Mouse (Mus musculus): Measurements from ENCODE around the gene Sptan1. TPM values are rescaled to one million over a fixed set of nuclear protein-coding genes. Genes with fewer than 3 reads are reported as not detected.

The Sptan1 gene
- polyA plus RNA-seq, 1 experiment from 2014 or later = 381 TPM

DNA sequence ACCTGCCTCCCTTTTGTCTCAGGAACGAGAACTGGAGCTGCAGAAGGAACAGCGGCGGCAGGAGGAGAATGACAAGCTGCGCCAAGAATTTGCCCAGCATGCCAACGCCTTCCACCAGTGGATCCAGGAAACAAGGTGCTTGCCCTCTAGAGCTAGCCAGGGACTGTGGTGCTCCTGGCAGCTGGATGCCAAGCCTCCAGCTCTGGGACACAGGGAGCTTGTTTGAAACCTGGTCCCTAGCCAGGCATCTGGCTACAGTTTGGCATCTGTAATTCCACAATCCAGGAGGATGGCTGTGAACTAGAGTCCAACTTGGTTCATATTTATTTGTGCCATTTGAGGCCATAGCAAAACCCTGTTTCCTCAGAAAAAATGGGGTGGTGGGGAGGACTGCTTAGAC lies 61.6 kb downstream of the Sptan1 start:
- Histone ChIP-seq H3K4me1 (ENCODE audit: control insufficient read depth, insufficient read depth, low read length) (no peaks in the 10 kb centered on the region), H3K4me2 (ENCODE audit: low read depth, low read length) (no peak overlapping the region), H3K36me3 (ENCODE audit: control insufficient read depth, insufficient read depth, low read length) (peaks cover 98% of the 10 kb centered on the region), H3K27ac (ENCODE audit: low read depth, low read length) (no peak overlapping the region), H3K27me3 (ENCODE audit: control insufficient read depth, insufficient read depth, low read length) (no peaks in the 10 kb centered on the region), H3K9me3 (ENCODE audit: control insufficient read depth, low read length) (no peaks in the 10 kb centered on the region), H3K4me3 (ENCODE audit: low read depth, low read length) (no peak overlapping the region), H3K9ac (replicated peaks; ENCODE audit: low read depth, low read length) (no peak overlapping the region)
- WGBS = 97% methylated on average over 5 of the region's 5 CpGs
- no peak for ATAC-seq (ENCODE audit: low read depth)

DNA sequence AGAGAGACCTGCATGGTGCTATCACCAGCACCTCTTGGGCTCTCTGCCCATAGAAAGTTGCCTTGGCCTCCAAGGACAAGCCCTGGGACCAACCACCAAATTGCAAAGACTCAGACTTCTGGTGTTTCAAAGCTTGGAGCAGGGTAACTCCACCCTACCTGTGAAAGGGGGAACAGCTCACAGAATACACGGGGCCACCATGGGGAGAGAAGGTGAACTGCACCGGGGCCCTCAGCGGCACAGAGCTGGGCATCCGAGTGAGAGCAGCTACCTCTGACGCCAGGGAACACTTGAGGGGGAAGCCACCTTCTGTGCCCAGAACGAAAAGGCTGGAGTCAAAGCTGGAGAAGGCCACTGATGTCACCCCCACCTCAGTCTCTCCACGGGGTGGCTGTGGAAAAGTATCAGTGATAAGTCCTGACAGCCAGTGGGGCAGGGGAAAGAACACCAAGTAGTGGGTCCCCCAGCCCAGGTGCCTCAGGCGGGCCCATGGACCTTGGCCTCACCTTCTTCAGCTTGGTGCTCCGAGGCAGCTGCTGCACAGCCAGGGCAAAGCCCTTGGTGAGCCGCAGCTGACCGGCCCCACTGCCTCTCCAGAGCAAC lies 67.0 kb downstream of the Sptan1 start:
- Histone ChIP-seq H3K27me3 (ENCODE audit: control insufficient read depth, insufficient read depth, low read length) (no peaks in the 10 kb centered on the region), H3K27ac (ENCODE audit: low read depth, low read length) (no peak overlapping the region), H3K9me3 (ENCODE audit: control insufficient read depth, low read length) (no peaks in the 10 kb centered on the region), H3K4me2 (ENCODE audit: low read depth, low read length) (no peak overlapping the region), H3K4me1 (ENCODE audit: control insufficient read depth, insufficient read depth, low read length) (no peaks in the 10 kb centered on the region), H3K9ac (replicated peaks; ENCODE audit: low read depth, low read length) (no peak overlapping the region), H3K4me3 (ENCODE audit: low read depth, low read length) (no peak overlapping the region), H3K36me3 (ENCODE audit: control insufficient read depth, insufficient read depth, low read length) (peaks cover 52% of the 10 kb centered on the region)
- 61% methylated on average over 11 of the region's 11 CpGs for WGBS
- no peak for ATAC-seq (ENCODE audit: low read depth)

DNA sequence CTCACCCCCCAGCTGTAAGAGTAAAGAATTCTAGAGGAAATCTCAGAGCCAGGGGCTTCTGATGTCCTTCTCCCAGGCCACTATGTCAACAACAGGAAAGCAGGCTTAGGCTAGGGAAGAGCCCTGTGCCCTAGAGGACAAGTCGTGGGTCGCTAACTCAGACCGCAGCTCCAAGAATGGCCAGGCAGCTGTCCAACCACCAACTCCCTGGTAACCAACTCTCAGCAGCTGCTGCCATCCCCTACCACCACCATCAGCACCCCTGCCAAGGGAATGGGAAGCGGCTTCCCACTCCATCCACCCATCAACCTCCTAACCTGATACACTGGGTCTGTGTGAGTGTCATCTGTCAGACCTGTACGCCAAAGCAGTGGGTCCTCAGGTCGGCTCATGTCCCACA lies 67.6 kb downstream of the Sptan1 start:
- 83% methylated on average over 6 of the region's 6 CpGs for WGBS
- no peak overlapping the region for H3K4me2 ChIP-seq (ENCODE audit: low read depth, low read length)
- peaks cover 50% of the 10 kb centered on the region for H3K36me3 ChIP-seq (ENCODE audit: control insufficient read depth, insufficient read depth, low read length)
- no peaks in the 10 kb centered on the region for H3K9me3 ChIP-seq (ENCODE audit: control insufficient read depth, low read length)
- ATAC-seq (ENCODE audit: low read depth) = no peak
- no peak overlapping the region for H3K4me3 ChIP-seq (ENCODE audit: low read depth, low read length)
- no peak overlapping the region for H3K27ac ChIP-seq (ENCODE audit: low read depth, low read length)
- H3K4me1 ChIP-seq (ENCODE audit: control insufficient read depth, insufficient read depth, low read length) = no peaks in the 10 kb centered on the region
- H3K27me3 ChIP-seq (ENCODE audit: control insufficient read depth, insufficient read depth, low read length) = no peaks in the 10 kb centered on the region
- H3K9ac ChIP-seq (replicated peaks; ENCODE audit: low read depth, low read length) = no peak overlapping the region

DNA sequence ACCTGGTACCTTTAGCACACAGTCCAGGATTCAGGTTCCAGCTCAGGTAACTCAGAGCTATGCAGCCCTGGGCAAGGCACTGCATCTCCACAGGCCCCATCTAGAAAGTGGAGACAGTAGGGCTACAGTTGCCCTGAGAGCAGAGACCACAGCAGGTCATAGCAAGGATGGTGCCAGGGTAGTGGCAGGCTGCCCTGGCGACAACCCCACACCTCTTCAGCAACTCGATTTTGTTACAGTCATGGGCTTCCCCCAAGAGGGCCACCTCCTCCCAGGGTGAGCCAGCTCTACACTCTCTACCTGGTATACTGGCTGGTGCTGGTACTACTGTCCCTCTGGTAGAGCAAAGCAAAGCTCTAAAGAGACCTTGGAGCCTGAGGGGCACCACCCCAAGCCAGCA lies 72.4 kb downstream of the Sptan1 start:
- H3K4me1 ChIP-seq (ENCODE audit: control insufficient read depth, insufficient read depth, low read length) = no peaks in the 10 kb centered on the region
- H3K4me3 ChIP-seq (ENCODE audit: low read depth, low read length) = no peak overlapping the region
- H3K4me2 ChIP-seq (ENCODE audit: low read depth, low read length) = no peak overlapping the region
- H3K9me3 ChIP-seq (ENCODE audit: control insufficient read depth, low read length) = no peaks in the 10 kb centered on the region
- H3K27me3 ChIP-seq (ENCODE audit: control insufficient read depth, insufficient read depth, low read length) = no peaks in the 10 kb centered on the region
- H3K9ac ChIP-seq (replicated peaks; ENCODE audit: low read depth, low read length) = no peak overlapping the region
- ATAC-seq (ENCODE audit: low read depth) = no peak
- H3K27ac ChIP-seq (ENCODE audit: low read depth, low read length) = no peak overlapping the region
- H3K36me3 ChIP-seq (ENCODE audit: control insufficient read depth, insufficient read depth, low read length) = peaks cover 4% of the 10 kb centered on the region; the same call in 1 of the 2 replicates
- WGBS = 92% methylated on average over 2 of the region's 2 CpGs

DNA sequence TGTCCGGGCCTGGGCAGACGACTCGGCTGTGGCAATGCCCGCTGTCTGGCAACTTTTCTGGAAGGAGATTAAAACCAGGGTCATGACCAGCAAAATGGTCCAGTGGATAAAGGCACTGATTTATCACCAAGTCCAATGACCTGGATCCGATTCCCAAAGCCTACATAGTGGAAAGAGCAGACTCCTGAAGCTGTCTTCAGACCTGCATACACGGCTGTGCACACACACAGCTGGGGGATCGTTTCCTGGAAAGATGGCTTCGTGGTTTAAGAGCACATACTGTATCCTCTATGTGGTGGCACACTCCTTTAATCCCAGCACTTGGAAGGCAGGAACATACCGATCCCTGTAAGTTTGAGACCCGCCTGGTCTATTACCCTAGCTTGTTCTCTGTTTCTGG lies 73.0 kb downstream of the Sptan1 start:
- 94% methylated on average over 10 of the region's 10 CpGs for WGBS
- Histone ChIP-seq H3K36me3 (ENCODE audit: control insufficient read depth, insufficient read depth, low read length) (peaks cover 4% of the 10 kb centered on the region; the same call in 1 of the 2 replicates), H3K9me3 (ENCODE audit: control insufficient read depth, low read length) (no peaks in the 10 kb centered on the region), H3K4me2 (ENCODE audit: low read depth, low read length) (no peak overlapping the region), H3K4me1 (ENCODE audit: control insufficient read depth, insufficient read depth, low read length) (no peaks in the 10 kb centered on the region), H3K4me3 (ENCODE audit: low read depth, low read length) (no peak overlapping the region), H3K9ac (replicated peaks; ENCODE audit: low read depth, low read length) (no peak overlapping the region), H3K27me3 (ENCODE audit: control insufficient read depth, insufficient read depth, low read length) (no peaks in the 10 kb centered on the region), H3K27ac (ENCODE audit: low read depth, low read length) (no peak overlapping the region)
- ATAC-seq (ENCODE audit: low read depth) = no peak

DNA sequence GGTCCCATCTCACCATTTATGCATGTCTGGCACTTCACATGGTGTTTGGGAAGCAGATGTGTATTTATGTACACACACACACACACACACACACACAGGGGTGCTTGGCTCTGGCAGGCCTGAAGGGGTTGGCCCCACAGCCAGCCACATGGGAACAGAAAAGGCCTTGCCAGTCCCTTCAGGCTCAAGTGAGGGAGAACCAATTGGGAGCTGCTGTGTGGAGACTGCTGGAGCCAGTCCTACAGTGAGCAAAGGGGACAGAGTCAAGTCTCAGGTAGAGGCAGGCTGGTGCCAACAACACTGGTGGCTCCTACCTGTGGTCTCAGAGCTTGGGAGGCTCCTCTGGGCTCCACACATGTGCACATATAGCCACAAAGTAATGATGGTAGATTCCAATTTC lies 74.3 kb downstream of the Sptan1 start:
- Histone ChIP-seq H3K4me1 (ENCODE audit: control insufficient read depth, insufficient read depth, low read length) (no peaks in the 10 kb centered on the region), H3K4me3 (ENCODE audit: low read depth, low read length) (no peak overlapping the region), H3K36me3 (ENCODE audit: control insufficient read depth, insufficient read depth, low read length) (0 out of 2 replicates have a peak, but pooled peaks cover 4% of the 10 kb centered on the region), H3K4me2 (ENCODE audit: low read depth, low read length) (no peak overlapping the region), H3K27ac (ENCODE audit: low read depth, low read length) (no peak overlapping the region), H3K9ac (replicated peaks; ENCODE audit: low read depth, low read length) (no peak overlapping the region), H3K27me3 (ENCODE audit: control insufficient read depth, insufficient read depth, low read length) (no peaks in the 10 kb centered on the region), H3K9me3 (ENCODE audit: control insufficient read depth, low read length) (no peaks in the 10 kb centered on the region)
- ATAC-seq (ENCODE audit: low read depth) = no peak

DNA sequence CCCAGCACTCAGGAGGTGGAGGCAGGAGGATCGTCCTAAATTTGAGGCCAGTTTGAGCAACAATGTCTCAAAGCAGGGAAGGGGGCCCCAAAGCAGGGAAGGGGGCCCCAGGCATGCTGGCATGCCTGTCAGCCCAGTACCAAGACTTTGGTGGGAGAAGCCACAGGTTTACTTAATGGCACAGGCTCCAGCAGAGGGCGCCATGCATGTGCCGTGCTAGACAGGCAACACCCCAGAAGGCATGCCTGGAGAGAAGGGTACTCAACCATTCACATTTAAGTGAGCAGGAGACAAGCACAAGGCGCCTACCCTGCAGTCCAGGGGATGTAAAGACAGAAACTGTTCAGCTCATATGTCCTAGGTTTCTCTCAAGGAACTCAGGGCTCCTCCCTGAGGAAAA lies 77.1 kb downstream of the Sptan1 start:
- Histone ChIP-seq H3K36me3 (ENCODE audit: control insufficient read depth, insufficient read depth, low read length) (0 out of 2 replicates have a peak, but pooled peaks cover 3% of the 10 kb centered on the region), H3K4me1 (ENCODE audit: control insufficient read depth, insufficient read depth, low read length) (no peaks in the 10 kb centered on the region), H3K27me3 (ENCODE audit: control insufficient read depth, insufficient read depth, low read length) (no peaks in the 10 kb centered on the region), H3K9ac (replicated peaks; ENCODE audit: low read depth, low read length) (no peak overlapping the region), H3K4me2 (ENCODE audit: low read depth, low read length) (no peak overlapping the region), H3K27ac (ENCODE audit: low read depth, low read length) (no peak overlapping the region), H3K4me3 (ENCODE audit: low read depth, low read length) (no peak overlapping the region), H3K9me3 (ENCODE audit: control insufficient read depth, low read length) (no peaks in the 10 kb centered on the region)
- peak; percentile 58; the same call in 1 of the 2 replicates for ATAC-seq (ENCODE audit: low read depth)
- under 1% methylated on average over 4 of the region's 4 CpGs for WGBS

DNA sequence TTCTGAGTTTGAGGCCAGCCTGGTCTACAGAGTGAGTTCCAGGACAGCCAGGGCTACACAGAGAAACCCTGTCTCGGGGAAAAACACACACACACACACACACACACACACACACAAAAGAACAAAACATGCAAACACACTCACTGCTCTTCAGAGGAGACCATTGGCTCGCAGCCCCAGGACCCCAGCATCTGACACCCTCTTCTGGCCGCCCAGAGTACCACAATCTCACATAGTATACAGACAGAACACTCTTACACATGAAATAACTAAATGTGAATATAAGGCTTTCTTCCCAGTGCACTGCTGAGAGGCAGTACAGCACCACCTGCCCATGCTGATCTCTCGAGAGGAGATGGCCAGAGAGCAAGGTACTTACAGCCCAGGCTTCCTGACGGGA lies 79.2 kb downstream of the Sptan1 start:
- H3K9me3 ChIP-seq (ENCODE audit: control insufficient read depth, low read length) = no peaks in the 10 kb centered on the region
- no peaks in the 10 kb centered on the region for H3K4me1 ChIP-seq (ENCODE audit: control insufficient read depth, insufficient read depth, low read length)
- no peak overlapping the region for H3K9ac ChIP-seq (replicated peaks; ENCODE audit: low read depth, low read length)
- no peak for ATAC-seq (ENCODE audit: low read depth)
- H3K27me3 ChIP-seq (ENCODE audit: control insufficient read depth, insufficient read depth, low read length) = no peaks in the 10 kb centered on the region
- no peak overlapping the region for H3K4me3 ChIP-seq (ENCODE audit: low read depth, low read length)
- H3K36me3 ChIP-seq (ENCODE audit: control insufficient read depth, insufficient read depth, low read length) = no peaks in the 10 kb centered on the region
- H3K4me2 ChIP-seq (ENCODE audit: low read depth, low read length) = no peak overlapping the region
- no peak overlapping the region for H3K27ac ChIP-seq (ENCODE audit: low read depth, low read length)
- 84% methylated on average over 4 of the region's 5 CpGs for WGBS

DNA sequence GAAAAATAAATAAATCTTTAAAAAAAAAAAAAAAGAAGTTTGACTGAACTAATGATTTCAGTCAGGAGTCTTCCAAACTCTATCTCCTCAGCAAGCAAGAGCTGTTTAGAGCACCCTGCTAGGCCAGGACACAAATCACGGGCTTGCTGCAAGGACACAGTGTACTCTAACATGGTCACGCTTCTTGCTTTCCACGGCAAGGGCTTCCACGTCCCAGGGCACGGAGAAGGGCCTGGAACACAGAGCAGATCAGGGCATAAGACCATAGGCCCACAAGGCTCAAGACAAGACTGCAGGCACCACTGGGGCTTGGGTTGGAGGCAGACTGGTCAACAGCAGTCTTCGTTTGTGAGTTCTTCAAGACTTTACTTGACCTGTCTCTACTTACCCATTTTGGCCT lies 81.8 kb downstream of the Sptan1 start:
- H3K9ac ChIP-seq (replicated peaks; ENCODE audit: low read depth, low read length) = no peak overlapping the region
- no peak overlapping the region for H3K4me2 ChIP-seq (ENCODE audit: low read depth, low read length)
- H3K4me1 ChIP-seq (ENCODE audit: control insufficient read depth, insufficient read depth, low read length) = no peaks in the 10 kb centered on the region
- 95% methylated on average over 6 of the region's 6 CpGs for WGBS
- no peaks in the 10 kb centered on the region for H3K36me3 ChIP-seq (ENCODE audit: control insufficient read depth, insufficient read depth, low read length)
- no peaks in the 10 kb centered on the region for H3K9me3 ChIP-seq (ENCODE audit: control insufficient read depth, low read length)
- no peak for ATAC-seq (ENCODE audit: low read depth)
- no peak overlapping the region for H3K4me3 ChIP-seq (ENCODE audit: low read depth, low read length)
- no peak overlapping the region for H3K27ac ChIP-seq (ENCODE audit: low read depth, low read length)
- no peaks in the 10 kb centered on the region for H3K27me3 ChIP-seq (ENCODE audit: control insufficient read depth, insufficient read depth, low read length)

Data from neural tube, embryonic 14.5 days (tissue).